Mouse (Mus musculus) adrenal gland, postnatal 4 days (tissue): ENCODE results near the gene Fuom. TPM values are rescaled to one million over a fixed set of nuclear protein-coding genes. Genes with fewer than 3 reads are reported as not detected.

Experiments used
- DNase-seq, 2 experiments: peaks; one replicate each; pipeline ENCODE4 v3.0.0; 2021 to 2022; ENCODE audit warnings: low spot score in 2 of 2, mixed read lengths in 2 of 2
- total RNA-seq, 2 experiments: library from RNA; stranded (reverse); gene quantifications; 2 replicates each; pipeline ENCODE4 v1.2.3; 2021

Gene Fuom
- total RNA-seq, 2 experiments from 2014 or later, result 65.1 to 72.4 TPM

DNA sequence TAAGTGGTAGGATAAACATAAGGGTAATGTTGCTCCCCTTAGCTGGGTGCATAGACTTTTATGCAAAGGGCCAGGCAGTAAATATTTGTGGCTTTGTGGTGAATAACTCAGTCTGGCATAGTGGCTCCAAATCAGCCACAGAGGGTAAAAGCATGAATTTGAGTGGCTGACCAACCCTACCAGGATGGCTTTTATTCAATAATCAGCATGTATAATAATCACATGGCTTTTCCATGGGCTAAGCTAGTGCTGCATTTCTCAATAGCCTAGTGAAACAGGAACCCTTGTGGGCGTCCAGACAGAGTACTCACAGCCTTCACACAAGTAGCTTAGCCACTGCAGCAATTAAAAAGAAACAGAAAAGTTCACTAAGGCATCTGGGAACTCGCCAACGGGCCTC is 9.7 kb upstream of the Fuom start:
- DNase-seq, result no peak

DNA sequence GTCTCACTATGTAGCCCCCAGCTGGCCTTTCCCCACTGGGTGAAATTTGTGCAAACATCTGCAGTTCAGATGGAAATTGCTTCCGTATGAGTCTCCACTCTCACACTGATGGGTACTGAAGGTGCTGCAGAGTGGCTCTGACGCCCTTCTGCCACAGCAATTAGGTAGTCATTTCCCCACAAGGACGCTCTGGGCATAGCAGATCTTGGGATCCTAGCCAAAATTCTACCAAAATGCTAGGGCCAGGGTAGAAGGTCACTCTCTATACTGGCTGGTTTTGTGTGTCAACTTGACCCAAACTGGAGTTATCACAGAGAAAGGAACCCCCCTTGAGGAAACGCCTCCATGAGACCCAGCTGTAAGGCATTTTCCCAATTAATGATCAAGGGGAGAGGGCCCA is 1.8 kb upstream of the Fuom start:
- no peak for DNase-seq

DNA sequence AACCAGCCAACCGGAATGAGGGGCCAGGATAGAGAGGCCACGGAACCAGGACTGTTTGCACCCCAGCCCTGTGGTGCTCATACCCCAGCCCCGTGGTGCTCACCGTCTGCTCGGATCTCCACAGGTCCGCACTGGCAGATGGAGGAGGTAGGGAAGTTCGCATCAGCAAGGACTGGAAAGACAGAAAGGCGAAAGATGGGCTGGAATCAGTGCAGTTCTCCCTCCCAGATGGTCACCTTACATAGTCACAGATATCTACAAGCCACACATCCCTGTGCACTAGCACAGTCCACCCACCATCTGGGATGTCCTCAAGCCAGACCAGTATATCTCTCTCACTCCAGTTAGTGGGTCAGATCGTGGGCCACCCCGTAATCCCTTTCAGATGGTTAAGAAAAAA is 743 bp downstream of the Fuom start:
- no peak for DNase-seq

DNA sequence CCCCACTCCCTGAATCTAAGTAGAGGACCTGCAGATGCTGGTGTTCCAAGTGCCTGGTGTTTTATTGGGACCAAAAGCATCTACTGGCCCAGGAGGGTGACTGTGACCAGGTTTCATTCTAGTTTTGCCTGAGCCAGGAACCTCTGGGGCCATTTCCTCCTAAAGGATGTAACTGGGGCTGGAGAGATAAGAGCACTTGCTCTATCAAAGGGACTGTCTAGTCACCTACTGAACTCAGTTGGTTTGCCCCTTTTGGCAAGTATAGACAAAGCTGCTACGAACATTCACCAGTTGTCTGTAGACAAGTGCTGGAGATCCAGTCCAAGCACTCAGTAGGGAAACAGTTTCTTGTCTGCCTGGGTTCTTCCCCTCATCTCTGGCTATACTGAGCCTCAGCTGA is 3.8 kb downstream of the Fuom start:
- no peak for DNase-seq

DNA sequence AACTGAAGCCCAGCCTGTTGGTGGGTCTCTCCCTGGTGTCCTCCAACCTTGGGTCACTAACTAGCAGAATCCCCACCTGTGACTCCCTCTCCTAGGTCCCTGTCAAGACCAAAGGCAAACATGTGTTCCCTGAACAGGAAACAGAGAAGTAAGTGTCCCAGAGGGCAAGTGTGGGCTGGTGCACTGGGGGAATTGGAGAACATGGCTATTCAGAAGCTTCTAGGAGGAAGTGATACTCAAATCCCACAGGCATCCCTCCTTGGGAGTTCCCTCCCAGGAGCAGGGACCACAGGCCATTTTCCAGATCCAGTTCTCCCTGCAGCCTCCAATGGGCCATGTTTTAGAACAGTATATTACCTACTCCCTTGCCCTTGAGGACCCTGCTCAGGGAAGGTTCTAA is 6.2 kb downstream of the Fuom start:
- DNase-seq, result no peak

DNA sequence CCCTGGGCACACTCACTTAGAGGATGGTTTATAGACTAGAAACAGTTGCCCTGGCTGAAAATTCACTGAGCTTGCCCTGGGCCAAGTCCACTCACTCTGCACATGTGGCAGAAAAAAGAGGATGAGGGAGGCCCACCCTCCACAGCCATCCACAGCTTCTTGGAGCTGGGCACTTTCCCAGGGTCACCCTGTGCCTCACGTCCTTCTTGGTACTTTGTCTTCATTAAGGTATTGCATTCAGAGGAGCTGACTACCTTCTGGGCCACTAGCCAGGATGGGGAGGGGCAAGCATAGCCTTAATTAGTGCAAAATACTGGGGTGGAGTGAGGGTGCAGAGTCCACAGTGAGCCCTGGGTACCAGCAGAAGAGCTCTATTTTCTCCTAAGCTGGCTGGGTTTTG is 6.7 kb downstream of the Fuom start:
- no peak for DNase-seq

DNA sequence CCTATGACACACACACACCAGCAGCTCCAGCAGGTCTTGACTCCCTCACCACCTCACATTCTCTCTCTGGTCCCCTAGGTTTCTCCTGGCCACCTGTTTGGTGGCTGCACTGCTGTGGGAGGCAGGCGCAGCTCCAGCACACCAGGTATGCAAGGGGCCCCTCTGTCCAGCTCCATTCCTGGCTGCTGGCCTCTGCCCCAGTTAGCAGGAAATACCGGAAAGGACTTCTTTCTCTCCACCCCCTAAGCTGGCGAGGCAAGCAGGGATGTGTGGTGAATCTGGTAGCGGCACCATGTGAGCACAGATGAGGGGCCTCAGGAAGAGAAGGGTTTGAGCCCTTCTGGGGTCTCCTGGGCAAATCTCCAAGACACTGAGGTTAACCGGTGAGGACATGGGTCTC is 7.3 kb downstream of the Fuom start:
- no peak for DNase-seq

DNA sequence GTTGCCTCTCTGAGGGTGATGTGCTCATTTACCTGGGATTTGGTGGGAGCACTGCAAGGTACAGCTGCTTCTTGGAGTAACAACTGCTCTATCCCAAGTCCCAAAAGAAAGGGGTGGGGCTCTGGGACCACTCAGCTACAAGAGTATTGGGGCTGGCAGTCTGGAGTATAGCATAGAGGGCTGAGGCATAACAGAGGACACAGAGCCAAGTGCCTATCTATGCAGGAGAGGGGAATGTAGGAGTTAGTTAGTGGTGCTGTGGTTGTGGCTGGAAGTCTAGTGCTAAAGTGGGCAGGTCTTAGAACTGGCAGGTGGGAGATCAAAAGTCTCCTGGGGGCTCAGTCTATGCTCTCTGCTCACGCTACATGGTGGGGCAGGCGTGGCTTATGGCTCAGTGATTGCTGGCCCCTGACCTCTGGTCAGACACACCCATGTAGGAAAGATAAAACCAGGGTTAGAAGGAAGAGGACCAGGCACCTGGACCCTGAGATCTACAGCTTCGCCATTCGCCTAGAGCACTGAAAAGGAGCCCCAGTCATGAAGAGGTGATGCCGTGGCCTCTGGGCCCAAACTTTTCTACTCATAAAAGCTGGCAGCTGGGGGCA is 9.2 kb downstream of the Fuom start, which contains the start of gene Prap1:
TSS of gene Prap1 (plus strand) at position 472 of the 605 bp plus-strand sequence.
- DNase-seq, result no peak

DNA sequence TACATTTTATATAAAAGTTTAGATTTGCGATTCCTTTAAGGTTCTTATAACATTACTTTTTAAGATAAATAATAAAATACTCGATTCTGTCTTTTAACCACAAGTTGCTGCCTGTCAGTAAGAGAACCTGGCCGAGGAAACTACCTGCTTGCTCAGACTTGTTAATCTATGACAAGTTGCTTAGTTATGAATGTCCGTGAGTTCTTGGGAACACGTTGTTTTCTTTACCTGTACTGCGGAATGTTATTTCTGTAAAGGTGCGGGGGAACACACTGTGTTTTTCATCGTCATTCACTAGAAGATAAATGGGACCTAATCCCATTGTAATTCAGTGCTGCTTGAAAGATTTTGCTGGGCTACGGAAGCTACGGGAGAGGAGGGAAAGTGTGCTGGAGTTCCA is 11.6 kb downstream of the Fuom start:
- DNase-seq, result no peak

DNA sequence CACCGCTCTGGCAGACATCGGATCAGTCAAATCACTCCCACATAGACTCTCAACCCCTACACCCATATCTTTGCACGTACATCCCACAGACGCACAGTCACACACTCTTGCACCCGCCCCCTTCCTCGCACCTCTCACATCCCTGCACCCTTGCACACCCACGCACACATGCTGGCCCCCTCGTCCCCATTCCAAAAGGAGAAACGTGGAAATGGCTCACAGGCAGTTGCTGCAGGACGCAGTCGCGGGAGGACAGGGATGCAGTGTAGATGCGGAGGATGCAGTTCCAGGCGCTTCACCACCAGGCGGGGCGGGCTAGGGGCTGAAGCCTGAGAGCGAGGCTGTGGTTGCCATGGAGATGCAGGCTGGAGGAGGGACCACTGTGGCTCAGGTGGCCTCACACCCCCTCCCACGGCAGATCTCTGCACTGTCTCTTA is 20.0 kb downstream of the Fuom start, which contains the start of gene Caly:
TSS of gene Caly (minus strand) at position 307 of the 437 bp plus-strand sequence.
- DNase-seq, result no peak

DNA sequence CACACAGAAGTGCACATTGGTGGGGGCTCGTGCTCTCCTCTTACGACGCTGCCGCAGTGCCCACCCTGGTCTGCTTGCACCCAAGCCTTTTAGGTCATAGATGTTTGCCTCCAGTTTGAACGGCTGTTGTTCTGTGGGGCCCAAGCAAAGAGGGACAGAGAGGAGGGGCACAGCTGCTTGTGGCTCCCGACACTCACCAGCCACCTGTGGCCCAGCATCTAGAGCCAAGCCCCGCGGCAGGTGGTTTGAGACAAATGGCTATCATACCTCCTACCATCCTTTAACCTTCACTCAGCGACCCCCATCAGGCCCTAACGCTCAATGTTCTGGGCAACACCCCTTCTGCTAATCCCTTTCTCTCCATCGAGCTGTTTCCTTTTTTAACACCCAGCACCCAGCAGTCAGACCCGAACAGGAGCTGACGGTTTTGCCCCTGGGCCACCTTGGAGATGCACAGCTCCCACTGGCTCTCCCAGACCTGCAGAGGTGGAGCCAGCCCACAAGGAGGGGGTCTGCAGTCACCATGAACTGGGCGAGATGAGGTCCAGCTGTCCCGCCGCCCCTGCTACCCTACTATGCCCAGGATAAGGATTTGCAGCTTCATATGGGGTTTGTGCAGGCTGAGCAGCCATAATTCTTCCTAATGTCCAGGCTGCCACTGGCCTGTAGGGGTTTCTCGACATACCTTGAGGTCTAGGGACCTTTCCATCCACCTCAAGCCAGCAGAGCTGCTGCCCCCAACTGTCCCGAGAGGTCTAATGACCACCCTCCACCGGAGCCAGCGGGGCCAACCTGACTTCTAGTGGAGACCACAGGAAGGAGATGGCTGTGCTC is 20.6 kb downstream of the Fuom start:
- no peak for DNase-seq

DNA sequence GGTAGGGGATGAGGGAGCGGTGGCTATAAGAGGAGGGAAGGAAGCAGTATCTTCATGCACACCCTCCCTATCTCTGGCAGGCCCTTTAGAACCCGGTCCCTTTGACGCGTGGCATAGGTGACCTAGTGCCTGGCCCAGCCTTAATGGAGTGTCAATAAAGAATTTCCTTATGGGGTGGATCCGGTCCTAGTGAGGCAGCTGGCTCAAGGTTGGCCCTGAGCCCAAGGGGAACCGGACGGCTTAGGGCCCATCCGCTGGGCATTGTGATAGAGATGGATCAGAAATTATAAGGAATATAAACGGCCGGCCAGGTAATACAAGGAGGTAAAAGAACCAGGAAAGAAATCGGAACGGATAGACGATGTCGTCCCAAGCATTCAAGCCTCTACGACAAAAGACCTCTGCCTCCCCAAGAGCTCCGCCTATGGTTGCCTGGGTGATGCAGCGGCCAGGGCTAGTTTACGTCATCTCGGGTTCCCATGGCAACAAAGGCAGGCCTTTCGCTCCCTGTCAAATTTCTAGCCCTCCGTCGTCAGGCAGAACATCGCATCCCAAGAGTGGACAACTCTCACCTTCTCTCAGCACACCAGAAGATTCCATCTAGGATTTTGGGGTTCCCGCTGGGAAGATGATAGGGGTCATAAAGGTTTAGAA is 21.6 kb downstream of the Fuom start:
- DNase-seq, result peak in 1 of 2 experiments; percentile 61

DNA sequence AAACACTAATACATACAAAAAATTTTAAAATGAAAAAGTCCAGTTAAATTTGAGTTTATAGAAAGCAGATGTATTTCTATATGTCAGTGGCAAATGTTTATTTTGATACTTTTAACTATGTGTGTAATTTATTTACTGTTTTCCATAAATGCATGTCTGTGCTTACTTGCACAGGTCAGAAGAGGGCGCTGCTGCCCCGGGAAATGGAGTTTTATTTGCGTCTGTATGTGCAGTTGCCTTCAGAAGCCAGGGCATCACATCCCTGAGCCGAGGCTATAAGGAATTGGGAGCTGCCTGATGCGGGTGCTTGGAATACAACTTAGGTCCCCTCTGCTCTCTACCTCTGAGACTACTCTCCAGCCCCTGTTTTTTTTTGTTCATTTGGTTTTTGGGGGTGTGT is 23.5 kb downstream of the Fuom start:
- DNase-seq, result peak in 1 of 2 experiments; percentile 41

DNA sequence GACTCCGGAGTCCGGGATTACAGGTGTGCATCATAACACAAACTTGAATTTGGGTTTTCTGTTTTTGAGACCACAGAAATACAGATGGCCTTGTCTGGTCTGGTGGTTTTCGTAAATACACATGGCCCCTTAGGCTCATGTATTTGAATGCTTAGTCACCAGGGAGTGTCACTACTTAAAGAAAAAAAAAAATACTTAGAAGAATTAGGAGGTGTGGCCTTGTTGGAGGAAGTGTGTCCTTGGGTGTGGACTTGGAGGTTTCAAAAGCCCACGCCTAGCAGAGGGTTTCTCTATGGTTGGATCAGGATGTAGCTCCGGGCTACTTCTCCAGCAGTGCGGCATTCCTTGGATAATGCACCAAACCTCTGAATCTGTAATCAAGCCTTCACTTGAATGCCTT is 24.5 kb downstream of the Fuom start:
- no peak for DNase-seq

DNA sequence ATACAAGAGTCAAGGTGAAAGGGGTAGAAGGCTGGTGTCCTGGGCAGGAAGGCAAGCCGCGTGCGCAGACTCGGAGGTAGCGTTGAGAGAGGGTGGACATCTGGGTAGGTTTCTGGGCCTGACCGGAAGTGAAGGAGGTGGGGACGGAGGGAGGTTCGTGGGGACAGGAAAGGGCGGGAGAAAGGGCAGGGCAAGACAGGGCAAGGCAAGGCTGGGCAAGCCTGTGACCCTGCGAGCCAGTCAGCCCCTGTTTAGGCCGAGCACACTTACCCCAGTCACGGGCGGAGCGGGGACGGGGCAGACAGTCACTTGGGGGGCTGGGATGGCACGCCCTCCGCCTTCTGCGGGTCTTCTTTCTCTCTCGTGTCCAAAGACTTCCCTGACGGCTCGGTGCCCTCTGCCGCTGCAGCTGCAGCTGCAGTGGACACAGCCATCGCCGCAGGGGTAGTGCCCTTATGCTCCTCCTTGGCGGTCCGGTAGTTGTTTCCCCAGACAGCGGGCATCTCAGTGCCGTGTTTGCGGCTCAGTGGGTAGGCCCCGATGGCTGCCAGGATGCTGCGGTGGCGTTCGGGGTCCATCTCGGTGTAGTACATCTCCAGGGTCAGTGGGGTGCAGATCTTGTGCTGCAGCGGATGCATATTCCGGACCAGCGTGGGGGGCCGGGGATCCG is 32.1 kb downstream of the Fuom start:
- DNase-seq, result no peak

DNA sequence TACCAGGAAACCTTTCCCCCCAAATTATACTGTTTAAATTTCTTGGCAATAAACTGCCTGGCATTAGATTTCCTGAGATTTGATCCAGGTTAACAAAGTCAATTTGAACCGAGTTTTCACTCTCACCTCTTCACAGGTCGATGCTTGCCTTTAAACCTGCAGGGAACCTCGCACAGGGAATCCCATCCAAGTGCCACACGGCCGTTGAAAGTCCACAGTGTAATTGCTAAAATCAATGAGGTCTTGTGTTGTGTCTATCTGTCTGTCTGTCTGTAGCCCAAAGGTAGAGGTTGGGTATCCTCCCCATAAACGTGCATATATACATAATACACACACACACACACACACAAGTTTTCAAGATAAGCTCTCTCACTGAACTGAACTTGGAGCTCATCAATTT is 34.8 kb downstream of the Fuom start:
- DNase-seq, result no peak

DNA sequence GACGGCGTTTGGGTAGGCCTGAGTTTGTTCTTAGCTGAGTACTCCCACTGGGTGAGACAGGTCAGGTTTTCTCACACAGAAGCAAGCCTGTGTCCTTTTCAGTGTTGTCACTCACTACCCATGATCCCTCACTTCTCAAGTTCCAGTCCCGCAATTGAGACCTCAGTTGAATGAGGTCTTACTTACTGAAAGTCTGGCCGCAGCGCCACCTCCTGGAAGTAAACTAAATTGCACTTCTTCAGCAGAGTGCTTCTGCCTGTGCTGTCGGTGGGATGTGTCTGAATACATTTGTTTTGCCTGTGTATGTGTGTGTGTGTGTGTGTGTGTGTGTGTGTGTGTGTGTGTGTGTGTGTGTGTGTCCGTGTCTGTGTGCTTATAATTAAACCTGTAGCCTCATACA is 39.1 kb downstream of the Fuom start:
- no peak for DNase-seq

DNA sequence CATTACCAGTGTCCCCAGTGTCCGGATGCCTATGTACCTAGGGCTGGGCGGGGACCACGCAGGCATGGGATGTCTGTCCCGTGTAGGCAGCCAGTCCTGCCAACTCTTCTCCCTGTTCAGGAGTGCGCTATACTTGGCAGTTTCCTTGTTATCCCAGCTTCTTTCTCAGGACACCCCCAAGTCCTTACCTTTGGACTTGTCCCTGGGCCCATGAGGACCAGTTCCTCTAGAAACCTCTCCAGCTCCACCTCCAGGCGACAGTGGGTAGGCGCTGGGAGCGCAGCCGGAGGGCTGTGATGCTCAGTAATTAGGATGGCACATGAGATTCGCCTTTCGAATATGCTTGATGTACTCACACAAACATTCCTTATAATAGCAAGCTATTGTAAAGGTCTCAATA is 39.9 kb downstream of the Fuom start:
- DNase-seq, result no peak

DNA sequence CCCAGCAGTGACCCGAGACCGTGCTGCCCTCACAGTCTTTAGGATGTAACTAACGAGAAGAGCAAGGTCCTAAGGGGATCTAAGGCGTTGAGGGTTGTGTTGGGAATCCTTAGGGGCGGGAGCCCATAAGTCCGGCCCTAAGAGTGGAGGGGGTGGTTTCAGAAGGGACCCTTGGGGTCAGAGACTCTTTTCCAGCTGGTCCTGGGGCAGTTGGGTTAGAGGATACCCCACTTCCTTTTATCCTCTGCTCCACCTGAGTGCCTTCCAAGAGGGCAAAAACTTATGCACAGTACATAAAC is 40.5 kb downstream of the Fuom start:
- no peak for DNase-seq

DNA sequence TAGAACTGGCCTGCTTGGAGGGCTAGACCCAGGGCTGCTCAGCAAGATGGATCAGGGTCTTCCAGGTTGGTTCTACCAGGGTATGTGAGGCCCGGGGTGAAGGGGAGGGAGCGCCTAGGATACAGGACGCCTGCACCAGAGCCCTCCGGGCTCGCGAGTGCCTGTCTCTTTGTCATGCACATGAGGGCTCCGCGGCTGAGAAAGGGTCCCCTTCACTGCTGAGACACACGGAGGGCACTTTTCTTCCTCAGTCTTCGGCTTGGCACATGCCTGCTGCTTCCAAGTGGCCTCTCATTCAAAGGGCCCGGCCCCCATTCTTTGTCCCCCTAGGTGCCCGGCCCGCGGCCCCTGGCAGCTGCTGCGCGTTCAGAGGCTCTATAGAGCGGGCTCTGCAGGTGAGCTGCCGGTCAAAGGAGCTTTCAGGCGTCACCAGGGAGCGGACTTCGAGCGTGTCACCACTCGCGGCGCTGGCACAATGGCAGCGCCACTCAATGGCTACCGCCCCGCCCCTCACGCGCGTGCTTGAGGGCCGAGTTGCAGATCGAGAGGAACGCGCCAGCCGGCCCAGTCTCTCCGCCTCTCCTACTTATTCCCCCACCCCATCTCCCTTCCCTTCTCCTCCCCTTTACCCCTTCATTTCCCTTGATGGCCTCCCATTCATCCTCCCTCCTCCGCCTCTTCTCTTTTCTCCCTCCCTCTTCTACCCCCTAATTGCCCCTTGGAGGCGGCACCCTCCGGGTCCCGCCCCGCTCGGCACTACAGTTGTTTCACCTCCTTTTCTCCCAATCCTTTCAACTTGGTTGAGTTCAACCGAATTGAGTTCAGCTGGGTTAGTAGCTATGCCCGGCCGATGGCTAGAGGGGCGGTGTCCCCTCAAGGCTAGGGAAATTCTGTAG is 41.1 kb downstream of the Fuom start:
- no peak for DNase-seq

DNA sequence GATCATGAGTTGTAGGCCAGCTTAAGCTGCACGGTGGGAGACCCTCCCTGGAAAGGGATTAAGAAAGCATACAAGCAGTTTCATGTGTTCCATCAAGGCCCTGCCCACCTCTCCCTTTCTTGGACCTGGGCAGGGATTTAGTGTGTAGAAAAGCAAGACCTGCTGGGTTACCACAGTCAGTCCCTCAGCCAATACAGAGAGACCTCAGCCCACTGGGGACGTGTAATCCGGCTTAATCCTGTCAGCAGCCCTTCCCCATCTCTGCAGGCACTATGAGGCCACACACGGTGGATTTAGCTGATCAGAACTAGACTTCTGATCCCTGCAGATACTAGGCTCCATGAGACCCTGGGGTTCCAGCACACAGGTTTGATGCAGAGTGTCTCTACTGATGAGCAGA is 42.6 kb downstream of the Fuom start:
- DNase-seq, result no peak
